Mouse (Mus musculus): ENCODE measurements around the gene Gpc5. TPM values are rescaled to one million over a fixed set of nuclear protein-coding genes. Genes with fewer than 3 reads are reported as not detected.
A peak's percentile ranks its signal among the peaks of the same experiment; 100 is the strongest.

The Gpc5 gene
- total RNA-seq, 2 experiments from 2014 or later: not detected

DNA sequence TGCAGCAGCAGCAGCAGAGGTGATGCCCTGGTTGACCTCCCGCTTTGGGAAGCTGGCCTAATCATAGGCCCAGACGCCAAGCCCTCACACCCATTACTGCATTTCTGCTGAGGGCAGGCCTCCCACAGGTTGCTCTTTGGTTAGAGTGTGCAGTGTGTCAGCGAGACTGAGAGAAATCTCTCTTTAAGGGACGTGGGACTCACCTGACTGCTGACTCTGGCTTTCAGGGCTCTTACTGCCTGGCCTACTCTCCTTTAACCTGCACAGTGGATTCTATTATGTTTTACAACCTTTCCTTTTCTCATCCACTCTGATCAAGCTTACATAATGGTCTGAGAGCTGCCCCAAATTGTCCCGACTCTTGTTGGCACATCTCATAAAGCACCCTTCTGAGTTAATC is 234.4 kb downstream of the Gpc5 start:
- DNase-seq: no peak
- intact Hi-C loops (cut with DNase I; ENCODE audit: low total_unique reads): no loop called here

DNA sequence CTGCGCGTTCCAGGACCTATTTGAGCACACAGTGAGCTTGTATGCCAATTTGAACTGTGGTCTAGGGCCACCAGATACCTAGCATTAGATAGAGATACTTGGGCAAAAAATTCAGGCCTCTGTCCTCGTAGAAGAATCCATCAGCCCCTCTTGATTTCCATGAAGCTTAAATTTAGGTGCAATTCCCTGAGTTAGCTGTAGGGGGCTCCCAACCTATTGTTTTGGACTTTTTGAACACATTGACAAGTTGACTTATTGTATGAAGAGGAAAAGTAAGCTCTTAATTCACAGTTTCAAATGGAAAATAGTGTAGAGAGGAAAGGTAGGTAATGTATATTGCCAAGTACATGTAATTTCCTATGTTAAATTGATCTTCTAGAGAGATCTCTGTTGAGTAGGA is 247.1 kb downstream of the Gpc5 start:
- no peak for DNase-seq

DNA sequence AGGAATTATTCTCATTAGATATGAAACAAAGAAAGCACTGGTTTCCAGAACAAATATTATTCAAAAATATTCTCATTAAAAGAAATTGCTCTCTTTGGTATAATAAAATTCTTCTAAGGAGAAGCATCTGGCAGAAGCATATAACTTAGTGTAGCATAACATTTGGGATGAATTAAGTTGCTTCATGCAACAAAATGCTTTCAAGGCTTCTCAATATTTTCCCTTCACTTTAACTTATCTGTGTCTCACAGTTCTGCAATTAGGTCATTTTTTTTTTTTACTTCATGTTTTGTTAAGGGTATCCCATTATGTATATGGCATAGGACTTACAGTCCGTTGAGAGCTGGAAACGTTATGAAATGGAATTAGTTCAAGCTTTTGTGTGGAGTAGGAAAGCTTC is 250.6 kb downstream of the Gpc5 start:
- no peak for DNase-seq
- intact Hi-C loops (cut with DNase I; ENCODE audit: low total_unique reads): no loop called here

More for the DNA sequence above, 247.1 kb downstream of the Gpc5 start:
- intact Hi-C loops (cut with DNase I; ENCODE audit: low total_unique reads): no loop called here

DNA sequence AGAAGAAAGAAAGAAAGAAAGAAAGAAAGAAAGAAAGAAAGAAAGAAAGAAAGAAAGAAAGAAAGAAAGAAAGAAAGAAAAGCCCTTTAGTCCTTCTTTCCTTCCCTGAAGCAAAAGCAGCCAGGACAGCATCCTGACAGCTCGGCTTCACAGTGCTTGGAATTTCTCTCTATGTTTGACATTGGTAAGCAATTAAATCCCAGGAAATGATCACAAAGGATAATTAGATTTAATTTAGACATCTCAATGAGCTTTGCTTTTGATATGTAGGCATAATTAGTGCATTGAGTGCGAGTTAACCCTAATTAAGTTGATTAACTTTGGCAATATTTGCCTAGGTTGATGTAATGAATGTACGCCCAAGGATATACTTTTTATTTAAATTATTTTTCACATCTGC is 257.4 kb downstream of the Gpc5 start:
- DNase-seq: no peak
- intact Hi-C loops (cut with DNase I; ENCODE audit: low total_unique reads): no loop called here

DNA sequence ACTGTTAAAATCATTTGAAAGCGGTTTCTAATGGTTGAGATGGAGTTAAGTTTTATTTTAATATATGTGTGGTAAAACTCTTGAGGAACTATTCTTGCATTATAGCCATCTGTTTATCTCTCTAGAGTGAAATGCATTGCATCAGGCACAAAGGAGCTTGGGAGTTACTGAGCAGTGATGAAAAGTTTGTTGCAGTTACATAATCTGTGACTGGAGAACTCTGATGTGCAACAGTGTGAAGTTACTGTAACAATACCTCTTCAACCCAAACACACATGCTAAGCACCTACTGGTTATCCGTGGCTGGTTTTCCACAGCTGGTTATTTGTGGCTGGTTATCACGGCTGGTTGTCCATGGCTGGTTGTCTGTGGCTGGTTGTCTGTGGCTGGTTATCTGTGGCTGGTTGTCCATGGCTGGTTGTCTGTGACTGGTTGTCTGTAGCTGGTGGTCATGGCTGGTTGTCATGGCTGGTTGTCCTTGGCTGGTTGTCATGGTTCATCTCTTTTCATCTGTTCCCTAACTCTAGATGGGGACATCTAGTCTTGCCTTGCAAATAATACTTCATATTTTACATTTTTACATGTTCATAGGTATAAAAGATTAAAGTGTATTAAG is 273.4 kb downstream of the Gpc5 start:
- no peak for DNase-seq
- intact Hi-C loops (cut with DNase I; ENCODE audit: low total_unique reads): no loop called here

DNA sequence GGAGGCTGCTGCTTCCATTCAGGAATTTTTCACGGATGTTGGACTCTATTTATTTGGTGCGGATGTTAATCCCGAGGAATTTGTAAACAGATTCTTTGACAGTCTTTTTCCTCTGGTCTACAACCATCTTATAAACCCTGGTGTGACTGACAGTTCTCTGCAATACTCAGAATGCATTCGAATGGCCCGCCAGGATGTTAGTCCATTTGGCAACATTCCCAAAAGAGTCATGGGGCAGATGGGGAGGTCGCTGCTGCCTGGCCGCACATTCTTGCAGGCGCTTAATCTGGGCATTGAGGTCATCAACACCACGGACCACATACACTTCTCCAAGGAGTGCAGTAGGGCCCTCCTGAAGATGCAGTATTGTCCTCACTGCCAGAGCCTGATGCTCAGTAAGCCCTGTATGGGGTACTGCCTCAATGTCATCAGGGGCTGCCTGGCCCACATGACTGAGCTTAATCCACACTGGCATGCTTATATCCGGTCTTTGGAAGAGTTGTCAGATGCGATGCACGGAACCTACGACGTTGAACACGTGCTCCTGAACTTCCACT is 277.7 kb downstream of the Gpc5 start:
- DNase-seq: no peak
- intact Hi-C loops (cut with DNase I; ENCODE audit: low total_unique reads): no loop called here

DNA sequence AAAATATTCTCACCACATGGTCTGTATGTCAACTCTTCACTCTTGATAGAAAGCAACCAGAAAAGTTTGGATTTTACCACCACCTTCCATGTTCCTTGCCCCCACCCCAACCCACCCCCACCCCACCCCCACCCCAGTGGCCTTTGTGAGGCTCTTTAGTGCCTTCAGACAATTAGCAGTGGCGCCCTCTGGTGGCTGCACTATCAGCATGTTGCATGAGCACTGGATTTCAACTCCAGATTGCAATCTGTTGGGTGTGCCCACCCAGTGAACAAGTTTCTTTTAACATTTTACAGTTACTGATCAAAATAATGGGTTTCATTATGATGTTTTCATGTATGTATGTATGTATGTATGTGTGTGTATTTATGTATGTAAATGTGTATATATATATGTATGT is 279.1 kb downstream of the Gpc5 start:
- peak; percentile 30 for DNase-seq
- intact Hi-C loops (cut with DNase I; ENCODE audit: low total_unique reads): no loop called here

DNA sequence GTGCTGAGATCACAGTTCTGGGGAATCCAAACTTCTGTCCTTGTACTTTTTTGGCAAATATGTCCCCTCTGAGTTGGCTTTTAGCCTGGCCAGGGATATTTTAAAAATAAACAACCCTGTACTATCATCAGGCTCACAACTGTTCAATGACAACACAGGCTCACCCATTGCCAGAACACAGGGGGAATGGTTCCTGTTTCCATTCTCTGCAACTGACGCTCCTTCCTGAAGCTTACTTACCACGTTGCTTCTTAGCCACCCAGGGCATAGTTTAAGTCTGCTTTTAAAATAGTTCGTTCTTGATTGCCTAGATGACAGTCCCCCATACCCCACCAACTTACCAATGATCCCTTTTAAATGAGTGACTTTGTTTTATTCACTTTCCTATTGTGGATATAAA is 299.8 kb downstream of the Gpc5 start:
- DNase-seq: no peak
- intact Hi-C loops (cut with DNase I; ENCODE audit: low total_unique reads): no loop called here

DNA sequence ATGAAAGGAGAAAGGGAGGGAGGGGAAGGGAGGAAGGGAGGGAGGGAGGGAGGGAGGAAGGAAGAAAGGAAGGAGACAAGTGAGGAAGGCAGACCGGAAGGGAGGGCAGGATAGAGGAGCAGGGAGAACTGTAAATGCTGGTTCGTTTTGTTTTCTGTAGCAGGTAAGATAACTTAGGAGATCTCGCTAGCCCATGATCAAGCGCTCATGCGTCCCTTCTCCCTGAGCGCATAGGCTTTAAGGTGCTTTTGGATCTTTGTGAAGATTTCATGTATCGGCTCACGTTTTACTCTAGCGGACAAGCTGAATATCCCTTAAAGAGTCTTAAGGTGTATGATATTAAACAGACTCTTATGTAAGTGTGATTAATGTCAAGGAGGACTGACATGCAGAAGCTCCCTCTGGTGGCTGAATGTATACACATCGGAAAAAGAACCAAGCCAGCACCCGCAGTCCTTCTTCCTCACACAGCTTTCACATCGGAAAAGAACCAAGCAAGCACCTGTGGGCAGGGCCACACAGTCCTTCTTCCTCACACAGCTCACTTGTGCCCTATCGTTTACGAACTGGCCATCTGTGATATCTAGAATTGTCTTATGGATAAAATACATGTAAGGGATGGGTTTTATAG is 301.0 kb downstream of the Gpc5 start:
- no peak for DNase-seq
- intact Hi-C loops (cut with DNase I; ENCODE audit: low total_unique reads): no loop called here

DNA sequence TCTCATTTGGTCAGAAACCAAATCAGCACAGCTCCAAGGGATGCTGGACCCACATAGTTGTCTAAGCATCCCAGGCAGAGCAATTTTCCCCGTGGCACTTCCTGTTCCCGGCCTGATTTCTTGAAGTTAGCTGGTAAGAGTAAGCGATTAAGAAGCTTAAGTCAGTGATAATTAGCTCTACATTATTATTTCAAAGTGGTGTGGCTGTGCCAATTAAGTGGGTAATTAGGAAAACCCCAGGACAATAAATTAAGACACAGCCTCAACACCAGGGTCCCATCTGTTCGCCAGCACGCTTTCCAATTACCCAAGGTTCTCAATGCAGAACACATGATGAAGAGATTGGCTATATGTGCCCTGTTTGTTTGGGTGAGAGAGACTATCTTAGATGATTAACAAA is 314.6 kb downstream of the Gpc5 start:
- intact Hi-C loops (cut with DNase I; ENCODE audit: low total_unique reads): no loop called here
- DNase-seq: no peak

DNA sequence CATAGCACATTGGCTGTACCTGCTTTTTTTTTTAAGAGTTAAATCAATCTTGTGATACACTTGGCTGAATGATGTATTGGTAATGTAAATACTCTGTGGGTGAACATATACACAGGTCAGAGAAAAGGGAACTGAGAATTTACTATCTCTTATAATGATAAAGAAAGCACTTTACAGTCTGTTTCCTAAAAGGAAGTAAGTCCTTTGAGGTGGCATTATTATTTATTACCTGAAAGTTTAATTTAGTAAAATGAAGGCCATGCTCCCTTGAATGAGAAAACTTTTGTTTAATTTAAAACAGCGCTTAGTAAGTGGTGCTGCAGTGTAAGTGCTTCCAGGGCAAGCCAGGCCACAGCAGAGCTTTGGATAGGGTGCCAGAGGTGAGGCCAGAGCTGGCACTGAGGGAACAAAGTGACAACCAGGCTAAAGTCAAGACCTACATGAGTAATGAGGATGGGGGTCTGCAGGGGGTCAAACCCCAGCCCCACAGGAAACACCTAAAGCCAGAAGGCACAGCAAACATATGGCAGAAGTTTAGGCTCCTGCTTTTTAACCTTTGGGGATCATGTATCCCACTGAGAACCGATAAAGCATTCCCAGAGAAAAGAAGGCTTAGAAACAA is 315.4 kb downstream of the Gpc5 start:
- no peak for DNase-seq
- intact Hi-C loops (cut with DNase I; ENCODE audit: low total_unique reads): no loop called here

DNA sequence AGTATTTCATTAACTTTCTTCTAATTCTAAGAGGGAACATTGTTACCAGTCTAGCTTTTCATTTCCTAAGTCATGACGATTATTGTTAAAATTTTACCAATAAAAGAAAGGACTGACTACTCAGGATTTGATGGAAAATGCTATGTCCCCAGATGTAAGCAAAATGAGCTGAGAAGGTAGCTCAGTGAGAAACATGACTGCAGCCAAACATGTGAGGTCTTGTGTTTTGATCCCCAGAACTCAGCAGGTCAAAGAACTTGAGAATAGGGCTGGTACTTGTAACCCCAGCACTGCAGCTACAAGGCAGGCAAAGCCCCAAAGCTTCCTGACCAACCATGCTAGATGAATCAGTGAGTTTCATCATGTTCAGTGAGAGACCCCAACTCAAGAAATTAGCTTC is 318.9 kb downstream of the Gpc5 start:
- no peak for DNase-seq
- intact Hi-C loops (cut with DNase I; ENCODE audit: low total_unique reads): no loop called here

DNA sequence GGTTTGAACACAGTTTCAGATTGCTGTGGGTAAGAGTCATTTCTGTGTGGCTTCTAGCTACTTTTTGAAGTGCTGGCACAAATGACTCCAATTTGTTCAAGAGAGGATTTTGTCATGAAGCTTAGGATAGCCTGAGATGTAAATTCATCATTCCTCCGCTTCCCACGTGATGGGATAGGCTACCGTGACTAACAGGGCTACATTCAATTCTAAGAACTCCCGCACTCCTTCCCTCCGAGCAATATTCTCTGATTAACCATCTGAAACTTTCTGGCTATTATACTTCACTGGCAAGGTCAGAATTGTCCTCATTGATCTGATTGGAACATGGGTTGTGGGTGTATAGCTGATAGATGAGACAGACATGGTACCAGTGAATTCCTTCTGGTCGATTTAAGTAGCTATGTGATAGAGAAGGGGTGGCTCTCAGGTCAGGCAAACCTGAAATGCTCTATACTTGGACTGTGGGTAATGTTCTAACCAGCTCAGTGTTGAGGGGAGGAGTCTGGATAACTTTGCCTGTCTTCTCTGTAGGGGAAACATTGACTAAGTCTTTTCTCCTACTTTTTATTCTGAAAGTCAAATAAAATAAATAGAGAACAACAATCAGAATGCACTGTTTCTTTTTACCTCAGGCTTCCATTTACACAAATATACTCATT is 319.6 kb downstream of the Gpc5 start:
- intact Hi-C loops (cut with DNase I; ENCODE audit: low total_unique reads): no loop called here

DNA sequence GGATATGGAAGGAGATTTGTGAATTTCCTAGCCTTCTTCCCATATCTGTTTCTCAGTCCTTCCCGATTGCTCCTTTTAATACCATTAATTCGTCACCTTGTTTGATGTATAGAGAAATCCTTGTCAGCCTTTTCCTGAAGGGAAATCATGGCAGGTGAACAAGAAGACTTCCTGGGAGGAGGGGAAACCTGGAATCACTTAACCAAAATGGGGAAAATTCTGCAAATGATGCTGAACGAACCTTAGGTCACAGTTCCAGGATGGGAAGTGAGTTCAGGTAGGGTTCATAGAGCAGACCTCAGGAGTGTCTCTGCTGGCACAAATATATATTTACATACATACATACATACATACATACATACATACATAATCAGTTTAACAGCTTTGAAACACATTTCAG is 320.8 kb downstream of the Gpc5 start:
- DNase-seq: no peak
- intact Hi-C loops (cut with DNase I; ENCODE audit: low total_unique reads): no loop called here

More for the DNA sequence above, 319.6 kb downstream of the Gpc5 start:
- no peak for DNase-seq

DNA sequence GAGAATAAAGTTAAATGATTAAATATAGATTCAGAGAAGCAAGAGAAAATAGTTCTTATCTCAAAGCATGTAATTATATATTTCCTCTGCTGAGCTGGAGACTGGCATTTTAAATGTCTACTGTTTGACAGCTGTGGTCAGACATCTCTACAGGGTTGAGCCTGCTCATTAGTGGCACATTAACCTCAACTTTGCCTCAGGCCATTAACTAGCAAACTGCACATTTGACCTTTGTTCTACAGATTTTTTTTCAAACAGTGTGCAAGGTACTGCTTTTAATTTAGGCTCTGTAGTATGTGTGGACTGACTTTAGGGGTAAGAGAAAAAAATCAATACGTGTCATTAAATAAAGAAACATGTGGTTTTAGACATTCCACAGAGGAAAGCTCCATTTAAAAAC is 321.4 kb downstream of the Gpc5 start:
- intact Hi-C loops (cut with DNase I; ENCODE audit: low total_unique reads): no loop called here
- no peak for DNase-seq

DNA sequence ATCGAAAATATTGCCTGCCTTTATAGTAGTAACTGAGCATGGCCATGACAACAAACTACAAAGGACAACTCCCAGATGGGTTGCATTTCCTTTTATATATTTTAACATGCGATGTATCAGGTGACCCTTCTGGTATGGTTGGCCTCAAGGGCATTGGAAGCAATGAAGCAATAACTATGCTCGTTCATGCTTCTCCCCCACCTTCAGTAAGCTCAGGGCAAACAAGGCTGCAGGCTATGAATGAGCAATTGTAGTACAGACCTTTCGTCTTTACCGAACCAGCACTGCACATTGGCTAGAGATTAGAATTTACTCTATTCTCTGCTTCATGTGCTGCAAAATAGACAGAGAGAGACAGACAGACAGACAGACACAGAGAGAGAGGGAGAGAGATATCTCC is 322.5 kb downstream of the Gpc5 start:
- DNase-seq: no peak
- intact Hi-C loops (cut with DNase I; ENCODE audit: low total_unique reads): no loop called here

DNA sequence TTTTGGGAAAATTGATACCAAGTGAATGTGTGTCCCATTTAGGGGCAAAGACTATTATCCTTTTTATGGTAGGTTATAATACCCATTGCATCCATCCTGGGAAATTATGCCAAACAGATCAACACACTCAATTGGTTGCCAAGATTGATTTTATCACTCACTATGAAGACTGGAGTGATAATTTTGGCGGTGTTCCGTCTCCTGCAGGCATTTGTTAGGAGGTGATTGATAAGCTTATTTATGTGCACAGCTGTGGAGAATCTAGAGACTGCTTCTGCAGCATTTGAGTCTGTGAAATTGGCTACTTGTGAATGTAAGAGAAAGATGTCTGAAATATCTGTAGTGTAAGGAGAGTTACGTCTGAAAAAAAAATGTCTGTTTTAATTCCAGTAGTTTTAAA is 340.0 kb downstream of the Gpc5 start:
- DNase-seq: no peak
- intact Hi-C loops (cut with DNase I; ENCODE audit: low total_unique reads): no loop called here

DNA sequence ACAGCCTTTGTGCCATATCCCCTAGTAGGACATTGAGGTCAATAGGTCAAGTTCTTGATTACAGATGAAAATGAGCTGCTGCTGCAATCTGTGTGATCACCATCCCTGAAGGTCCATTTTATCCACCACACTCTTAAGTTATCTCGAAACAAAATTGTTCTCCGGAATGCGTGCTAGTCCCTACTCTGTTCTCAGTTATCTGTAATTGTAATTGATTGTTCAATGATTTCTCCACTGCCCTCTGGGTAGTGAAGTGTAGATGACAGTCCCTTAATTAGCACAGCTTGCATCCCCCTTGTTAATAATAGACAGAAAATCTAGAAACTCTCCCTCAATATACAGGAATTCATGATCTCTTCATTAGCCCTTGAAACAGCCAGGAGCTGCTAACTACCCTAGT is 340.4 kb downstream of the Gpc5 start:
- intact Hi-C loops (cut with DNase I; ENCODE audit: low total_unique reads): no loop called here

DNA sequence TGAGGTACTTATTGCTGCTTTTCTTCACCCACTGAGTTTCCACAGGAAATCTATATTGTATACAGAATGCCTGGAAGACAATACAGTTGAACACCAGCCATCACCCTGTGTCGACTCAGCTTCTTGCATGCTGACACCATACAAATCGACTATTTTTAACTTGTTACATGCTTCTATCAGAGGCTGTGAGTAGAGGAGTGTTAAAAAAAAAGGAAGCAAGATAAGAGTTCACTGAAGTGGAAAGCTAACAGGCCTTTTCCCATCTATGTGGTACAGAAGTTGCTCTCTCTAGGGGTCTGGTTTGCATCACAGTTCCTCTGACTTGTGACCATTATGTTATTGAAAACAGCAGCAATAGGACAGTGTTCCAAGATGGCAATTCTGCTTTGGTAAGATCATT is 344.6 kb downstream of the Gpc5 start:
- intact Hi-C loops (cut with DNase I; ENCODE audit: low total_unique reads): no loop called here
- DNase-seq: no peak

More for the DNA sequence above, 340.4 kb downstream of the Gpc5 start:
- DNase-seq: no peak

Data from gastrocnemius, postnatal 14 days (tissue).